Mouse (Mus musculus): ENCODE measurements around the gene Ttll5.

- TF ChIP-seq GATA1 (IDR thresholded peaks at IDR 0.05; ENCODE audit: low read length) (no peak), TAL1 (IDR thresholded peaks at IDR 0.05; ENCODE audit: low read length) (no peak)
Measured at GRCm38 (mm10) chr12:86110637-86111036, 286.2 kb downstream of the Ttll5 start.

Data from erythroblast, embryonic 14.5 days (primary cell).